Mouse (Mus musculus) adrenal gland, postnatal 25 days (tissue): ENCODE data around the gene E330034G19Rik. TPM values are rescaled to one million over a fixed set of nuclear protein-coding genes. Genes with fewer than 3 reads are reported as not detected.
"Not testable (repeated sequence)": the region's sequence is repeated elsewhere in the genome, so short reads cannot be mapped to it uniquely, and the experiment has no call there.

Source experiments
- DNase-seq: peaks from one replicate; pipeline ENCODE4 v3.0.0; 2021; ENCODE audit warnings: mixed read lengths
- long read RNA-seq: library from polyadenylated mRNA; stranded (forward); transcript quantifications from one replicate; pipeline ENCODE4 v2.0.0, GENCODE M21; 2021
- total RNA-seq: library from RNA; stranded (reverse); gene quantifications from 2 replicates; pipeline ENCODE4 v1.2.3, GENCODE M21; 2021

E330034G19Rik gene
- not detected in 2 replicates for total RNA-seq
- long read RNA-seq = 0 reads

GRCm38 (mm10) chr14:24292914-24293313 is at the start of gene E330034G19Rik:
TSS of gene E330034G19Rik (plus strand) at chr14:24293214.
- no peak for DNase-seq

GRCm38 (mm10) chr14:24244330-24245176 is 48.5 kb upstream of the E330034G19Rik start:
- peak; percentile 29 for DNase-seq

- peak; percentile 79 for DNase-seq
Observed at GRCm38 (mm10) chr14:24245177-24246081, 47.6 kb upstream of the E330034G19Rik start, which contains the start of gene Dlg5. TSS of gene Dlg5 (minus strand) at chr14:24245920.

- DNase-seq = no peak
Observed at GRCm38 (mm10) chr14:24249926-24250325, 43.1 kb upstream of the E330034G19Rik start.

GRCm38 (mm10) chr14:24251326-24251725 is 41.7 kb upstream of the E330034G19Rik start:
- no peak for DNase-seq

GRCm38 (mm10) chr14:24253611-24254202 is 39.3 kb upstream of the E330034G19Rik start:
- DNase-seq = no peak

- no peak for DNase-seq
Observed at GRCm38 (mm10) chr14:24255956-24256355, 37.1 kb upstream of the E330034G19Rik start.

GRCm38 (mm10) chr14:24260391-24260790 is 32.6 kb upstream of the E330034G19Rik start:
- no peak for DNase-seq

GRCm38 (mm10) chr14:24262382-24262781 is 30.6 kb upstream of the E330034G19Rik start:
- no peak for DNase-seq

GRCm38 (mm10) chr14:24262915-24263314 is 30.1 kb upstream of the E330034G19Rik start:
- DNase-seq = no peak

GRCm38 (mm10) chr14:24269571-24269970 is 23.4 kb upstream of the E330034G19Rik start:
- DNase-seq = no peak

GRCm38 (mm10) chr14:24273575-24273974 is 19.4 kb upstream of the E330034G19Rik start:
- DNase-seq = no peak

GRCm38 (mm10) chr14:24275534-24275933 is 17.5 kb upstream of the E330034G19Rik start:
- no peak for DNase-seq

GRCm38 (mm10) chr14:24281278-24281677 is 11.7 kb upstream of the E330034G19Rik start:
- DNase-seq = no peak

GRCm38 (mm10) chr14:24282276-24282675 is 10.7 kb upstream of the E330034G19Rik start:
- no peak for DNase-seq

- DNase-seq = no peak
Observed at GRCm38 (mm10) chr14:24286136-24286535, 6.9 kb upstream of the E330034G19Rik start.

GRCm38 (mm10) chr14:24290726-24291125 is 2.3 kb upstream of the E330034G19Rik start:
- DNase-seq = no peak

- no peak for DNase-seq
Observed at GRCm38 (mm10) chr14:24293631-24294030, 617 bp downstream of the E330034G19Rik start.

GRCm38 (mm10) chr14:24302126-24302525 is 9.1 kb downstream of the E330034G19Rik start:
- DNase-seq = not testable (repeated sequence)

- DNase-seq = no peak
Observed at GRCm38 (mm10) chr14:24306667-24307066, 13.7 kb downstream of the E330034G19Rik start.

GRCm38 (mm10) chr14:24307146-24307545 is 14.1 kb downstream of the E330034G19Rik start:
- DNase-seq = no peak

- DNase-seq = peak; percentile 60
Observed at GRCm38 (mm10) chr14:24311110-24311509, 18.1 kb downstream of the E330034G19Rik start.
